Comparison of ENCODE assay signal across 14 mouse cellular contexts in genomic region chr5:103699537-103699936, GRCm38 (mm10). TPM values are rescaled to one million over a fixed set of nuclear protein-coding genes. Genes with fewer than 3 reads are reported as not detected.
"Had no signal": no experiment of that assay in that cellular context is flagged by ENCODE, and none has a peak within 500 bp of the region (broad histone marks: within the 10 kb centered on the region; RNA-seq: fewer than 3 reads in every experiment).

No protein-coding gene starts in this region.

- H3K27ac ChIP-seq: limb, embryonic 12.5 days; liver, embryonic 14.5 days; macrophage; midbrain, embryonic 12.5 days; neural tube, embryonic 13.5 days had no signal

- H3K4me3 ChIP-seq: limb, embryonic 12.5 days; megakaryocyte, embryonic 14.5 days; midbrain, embryonic 12.5 days; neural tube, embryonic 13.5 days had no signal

- DNase-seq: kidney, adult 8-10 months; layer of hippocampus, adult 9-11 months; layer of hippocampus, postnatal 36 days; liver; lung, adult 2 months; thymus, adult 2 months; thymus, postnatal 25 days had no signal

RNA-seq across cellular contexts. Expression of gene 1700016H13Rik, which starts 43.7 kb away (rescaled TPM):
- total RNA-seq: layer of hippocampus, postnatal 36 days; left cerebral cortex, postnatal 36 days had no signal
